19 mouse cellular contexts compared by ENCODE assay signal in genomic region chr10:44439732-44440131, GRCm38 (mm10).
"Had no signal": no experiment of that assay in that cellular context is flagged by ENCODE, and none has a peak within 500 bp of the region (broad histone marks: within the 10 kb centered on the region; RNA-seq: fewer than 3 reads in every experiment).

No protein-coding gene starts in this region.

- ATAC-seq: midbrain, embryonic 15.5 days had no signal

- H3K9me3 ChIP-seq: kidney, embryonic 15.5 days; liver, embryonic 13.5 days; midbrain, embryonic 12.5 days; midbrain, embryonic 15.5 days; neural tube, embryonic 13.5 days had no signal

- H3K27me3 ChIP-seq: midbrain, embryonic 12.5 days; midbrain, embryonic 15.5 days; neural tube, embryonic 13.5 days had no signal

- H3K4me1 ChIP-seq: kidney, embryonic 15.5 days; midbrain, embryonic 15.5 days; neural tube, embryonic 13.5 days had no signal

- H3K4me3 ChIP-seq: kidney, embryonic 15.5 days; left cerebral cortex, adult 2 months; liver, embryonic 13.5 days; midbrain, embryonic 12.5 days; midbrain, embryonic 15.5 days; myocyte; neural tube, embryonic 13.5 days had no signal

- H3K36me3 ChIP-seq: kidney, embryonic 15.5 days; liver, embryonic 13.5 days; midbrain, embryonic 12.5 days; midbrain, embryonic 15.5 days; neural tube, embryonic 13.5 days had no signal

- DNase-seq: kidney, adult 8-10 months; kidney, postnatal 10 days; kidney, postnatal 36 days; layer of hippocampus, postnatal 36 days; left cerebral cortex, postnatal 4 days; liver, embryonic 13.5 days; lung, adult 2 months; lung, postnatal 14 days; lung, postnatal 4 days; retina, postnatal 1 day; thymus, adult 2 months; thymus, postnatal 14 days; thymus, postnatal 4 days had no signal
